Mouse (Mus musculus) midbrain, postnatal 0 days (tissue): ENCODE measurements at regions not wholly inside any gene's neighbourhood (a gene's known extent, or its start where the extent isn't known, plus 50 kb on each side); places are given as distances from the start of the nearest gene placed in this dataset.

Experiments
- ATAC-seq: fragments of 200-750 bp; cut with Nextera tagmentation; 2 replicates; pipeline ENCODE4 v1.8.0; 2017; ENCODE audit warnings: moderate number of reproducible peaks, mild to moderate bottlenecking, moderate TSS enrichment, moderate library complexity; ENCODE audit not compliant: low FRiP score
- DNase-seq: peaks from one replicate; pipeline ENCODE4 v3.0.0-alpha.2; 2015; ENCODE audit warnings: low spot score
- H3K27ac ChIP-seq: fragments of 300-500 bp; sonication (generic); 2 replicates; pipeline ENCODE4 v1.5.1; 2014; ENCODE audit warnings: low read depth, mild to moderate bottlenecking, low read length, mixed read lengths
- H3K27me3 ChIP-seq: fragments of 300-500 bp; sonication (generic); 2 replicates; pipeline ENCODE4 v1.6.1; 2014; ENCODE audit warnings: low read length, control low read depth, mixed read lengths; ENCODE audit not compliant: insufficient read depth
- H3K36me3 ChIP-seq: fragments of 300-500 bp; sonication (generic); 2 replicates; pipeline ENCODE4 v1.6.1; 2014; ENCODE audit warnings: low read length, control low read depth, mixed read lengths; ENCODE audit not compliant: insufficient read depth
- H3K4me1 ChIP-seq: fragments of 300-500 bp; sonication (generic); 2 replicates; pipeline ENCODE4 v1.6.1; 2014; ENCODE audit warnings: mild to moderate bottlenecking, control low read depth, antibody characterized with exemption, low read length, mixed read lengths; ENCODE audit not compliant: insufficient read depth
- H3K4me2 ChIP-seq: fragments of 300-500 bp; sonication (generic); 2 replicates; pipeline ENCODE4 v1.6.1; 2014; ENCODE audit warnings: low read depth, mild to moderate bottlenecking, low read length, mixed read lengths; ENCODE audit not compliant: poor library complexity, severe bottlenecking
- H3K4me3 ChIP-seq: fragments of 300-500 bp; sonication (generic); 2 replicates; pipeline ENCODE4 v1.5.1; 2014; ENCODE audit warnings: low read depth, mild to moderate bottlenecking, low read length, moderate library complexity
- H3K9ac ChIP-seq: fragments of 300-500 bp; sonication (generic); replicated peaks from 2 replicates; pipeline ENCODE4 v1.6.1; 2014; ENCODE audit warnings: mild to moderate bottlenecking, low read length, moderate library complexity, mixed read lengths; ENCODE audit not compliant: poor library complexity, severe bottlenecking
- H3K9me3 ChIP-seq: fragments of 300-500 bp; sonication (generic); 2 replicates; pipeline ENCODE4 v1.6.1; 2016; ENCODE audit warnings: low read length, control low read depth
- CTCF ChIP-seq: IDR thresholded peaks from 2 replicates; pipeline ENCODE4 v1.5.1; 2016; ENCODE audit warnings: antibody characterized with exemption, mild to moderate bottlenecking
- WGBS: fragments of 180-500 bp; shearing (Covaris S2); extraction: QIAGEN DNeasy Blood & Tissue Kit; methylation state at CpG from one replicate; pipeline ENCODE4 v1.1.7; 2014; 5-methylcytosine and 5-hydroxymethylcytosine counted together

- Histone ChIP-seq H3K27me3 (no peaks in the 10 kb centered on the region), H3K9me3 (no peaks in the 10 kb centered on the region), H3K9ac (no peak overlapping the region), H3K36me3 (no peaks in the 10 kb centered on the region), H3K4me1 (no peaks in the 10 kb centered on the region), H3K4me3 (no peak overlapping the region), H3K4me2 (no peak overlapping the region), H3K27ac (no peak overlapping the region)
- no peak for TF ChIP-seq CTCF
- WGBS: 92% methylated on average over 4 of the region's 4 CpGs
- DNase-seq: no peak
- ATAC-seq: no peak
Observed at GRCm38 (mm10) chr15:3831802-3832201, 147.6 kb downstream of the Fbxo4 start.

GRCm38 (mm10) chr15:3805430-3805829 lies 173.9 kb downstream of the Fbxo4 start:
- H3K27me3 ChIP-seq: no peaks in the 10 kb centered on the region
- no peak for TF ChIP-seq CTCF
- no peaks in the 10 kb centered on the region for H3K9me3 ChIP-seq
- no peaks in the 10 kb centered on the region for H3K36me3 ChIP-seq
- H3K9ac ChIP-seq: no peak overlapping the region
- H3K4me3 ChIP-seq: no peak overlapping the region
- H3K4me2 ChIP-seq: no peak overlapping the region
- DNase-seq (no peak), ATAC-seq (no peak)
- H3K27ac ChIP-seq: no peak overlapping the region
- H3K4me1 ChIP-seq: no peaks in the 10 kb centered on the region
- WGBS: 92% methylated on average over 2 of the region's 2 CpGs

DNA sequence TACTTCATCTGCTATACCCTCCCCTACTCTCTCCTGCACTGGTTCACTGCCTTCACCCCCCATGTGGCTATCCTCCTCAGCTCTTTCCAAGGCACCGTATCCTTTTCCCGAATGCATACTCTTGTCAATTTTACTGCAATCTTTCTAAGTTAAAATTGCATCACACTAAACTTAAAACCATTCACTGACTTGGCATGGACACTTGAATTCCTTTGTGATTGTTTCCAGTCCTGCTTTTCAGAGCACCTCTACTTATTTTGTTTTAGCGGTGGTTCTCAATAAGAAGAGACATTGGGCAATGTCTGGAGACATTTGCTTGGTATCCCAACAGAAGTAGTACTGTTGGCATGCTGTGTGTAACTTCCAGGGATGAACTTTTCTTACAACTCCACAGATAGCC lies 192.6 kb upstream of the Ghr start:
- ATAC-seq: no peak
- no peaks in the 10 kb centered on the region for H3K36me3 ChIP-seq
- no peak overlapping the region for H3K4me3 ChIP-seq
- no peak overlapping the region for H3K4me2 ChIP-seq
- WGBS: 93% methylated on average over 3 of the region's 3 CpGs
- no peak for TF ChIP-seq CTCF
- H3K27me3 ChIP-seq: no peaks in the 10 kb centered on the region
- H3K9ac ChIP-seq: no peak overlapping the region
- no peaks in the 10 kb centered on the region for H3K9me3 ChIP-seq
- DNase-seq: no peak
- H3K27ac ChIP-seq: no peak overlapping the region
- H3K4me1 ChIP-seq: no peaks in the 10 kb centered on the region

DNA sequence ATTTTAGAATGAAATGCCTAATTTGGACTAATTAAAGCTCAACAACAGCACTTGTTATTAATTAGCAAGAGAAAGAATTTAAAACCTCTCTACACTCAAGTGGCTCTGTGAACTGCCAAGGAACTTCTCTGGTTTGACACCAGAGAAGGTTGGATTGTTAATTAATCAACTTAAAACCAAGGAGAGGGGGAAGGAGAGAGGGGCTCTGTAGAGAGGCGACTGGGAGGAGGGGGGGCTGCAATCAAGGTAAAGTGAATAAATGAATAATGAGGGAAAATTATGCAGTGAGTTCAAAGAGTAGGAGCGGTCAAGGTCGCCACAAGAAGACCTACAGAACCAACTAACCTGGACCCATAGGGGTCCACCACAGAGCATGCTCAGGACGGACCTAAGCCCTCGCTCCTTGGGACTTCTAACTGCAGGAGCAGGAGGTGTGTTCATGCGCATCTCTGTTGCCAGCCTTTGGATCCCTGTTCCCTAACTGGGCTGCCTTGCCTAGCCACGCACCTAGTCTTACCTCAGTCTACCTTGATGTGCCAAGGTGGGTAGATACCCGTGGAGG lies 189.0 kb upstream of the Ghr start:
- Histone ChIP-seq H3K27me3 (no peaks in the 10 kb centered on the region), H3K9me3 (no peaks in the 10 kb centered on the region), H3K36me3 (no peaks in the 10 kb centered on the region), H3K9ac (no peak overlapping the region), H3K4me1 (no peaks in the 10 kb centered on the region), H3K4me2 (no peak overlapping the region), H3K4me3 (no peak overlapping the region), H3K27ac (no peak overlapping the region)
- ATAC-seq (no peak), DNase-seq (no peak)
- no peak for TF ChIP-seq CTCF
- 85% methylated on average over 8 of the region's 8 CpGs for WGBS

- no peak overlapping the region for H3K9ac ChIP-seq
- WGBS: 91% methylated on average over 4 of the region's 4 CpGs
- DNase-seq (no peak), ATAC-seq (no peak)
- no peak for TF ChIP-seq CTCF
- no peak overlapping the region for H3K4me2 ChIP-seq
- no peak overlapping the region for H3K27ac ChIP-seq
- no peaks in the 10 kb centered on the region for H3K4me1 ChIP-seq
- H3K36me3 ChIP-seq: no peaks in the 10 kb centered on the region
- no peaks in the 10 kb centered on the region for H3K27me3 ChIP-seq
- no peaks in the 10 kb centered on the region for H3K9me3 ChIP-seq
- H3K4me3 ChIP-seq: no peak overlapping the region
Observed at GRCm38 (mm10) chr15:3770312-3770711, 187.0 kb upstream of the Ghr start.

DNA sequence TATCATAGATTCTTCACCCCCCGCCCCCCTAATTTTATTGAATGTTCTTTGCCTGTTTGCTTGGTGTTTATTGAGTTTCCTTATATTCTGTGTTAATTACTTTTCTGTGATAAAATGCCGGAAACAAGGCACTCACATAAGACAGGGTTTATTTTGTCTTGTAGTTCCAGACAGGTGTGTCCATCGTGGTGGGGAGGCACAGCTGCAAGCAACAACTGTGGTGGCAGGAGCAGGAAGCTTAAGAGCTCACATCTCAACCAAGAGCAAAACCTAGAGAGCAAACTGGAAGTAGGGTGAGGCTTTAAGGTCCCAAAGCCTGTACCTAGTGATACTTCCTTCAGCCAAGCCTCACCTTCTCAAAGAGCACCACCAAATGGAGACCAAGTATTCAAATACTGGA lies 181.4 kb upstream of the Ghr start:
- H3K27ac ChIP-seq: no peak overlapping the region
- no peaks in the 10 kb centered on the region for H3K4me1 ChIP-seq
- WGBS: 93% methylated on average over 3 of the region's 3 CpGs
- no peak overlapping the region for H3K4me2 ChIP-seq
- no peaks in the 10 kb centered on the region for H3K9me3 ChIP-seq
- no peak overlapping the region for H3K4me3 ChIP-seq
- no peak for ATAC-seq
- TF ChIP-seq CTCF: no peak
- H3K27me3 ChIP-seq: no peaks in the 10 kb centered on the region
- H3K9ac ChIP-seq: no peak overlapping the region
- H3K36me3 ChIP-seq: no peaks in the 10 kb centered on the region
- DNase-seq: no peak
